Mouse (Mus musculus): ENCODE data around the gene Defb20.

Gene Defb20

DNA sequence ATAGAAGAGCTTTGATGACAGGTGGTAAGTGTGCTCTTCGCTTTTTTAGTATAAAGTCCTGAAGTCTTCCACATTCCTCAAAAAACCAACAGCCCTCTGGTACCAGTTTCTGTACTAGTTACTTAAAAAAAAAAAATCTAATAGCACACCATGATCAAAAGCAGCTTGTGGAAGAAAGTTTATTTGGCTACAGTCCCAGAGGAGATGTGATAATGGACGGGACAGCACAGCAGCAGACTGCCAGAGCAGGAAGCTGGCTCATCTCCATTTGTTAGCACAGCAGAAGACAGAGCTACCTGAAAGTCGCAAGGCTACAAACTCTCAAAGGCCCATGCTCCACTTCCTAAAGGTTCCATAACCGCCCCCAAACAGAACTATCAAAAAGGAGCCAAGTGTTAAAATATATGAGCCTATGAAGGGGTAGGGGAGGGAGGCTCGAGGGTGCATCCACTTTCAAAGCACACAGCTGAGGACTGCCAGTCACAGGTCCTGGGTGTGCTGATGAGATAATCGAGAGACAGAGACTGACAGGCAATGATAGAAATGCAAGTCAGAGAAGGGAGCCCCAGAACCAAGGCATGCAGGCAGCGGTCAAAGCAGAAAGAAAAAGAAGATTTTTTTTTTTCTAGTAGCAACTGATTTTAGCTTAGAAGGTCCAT is 23.5 kb downstream of the Defb20 start:
- DNase-seq, result no peak

- no peak for DNase-seq
These were observed 24.0 kb downstream of the Defb20 start for GRCm38 (mm10) chr2:152500863-152501229.

GRCm38 (mm10) chr2:152503950-152504349 is 27.1 kb downstream of the Defb20 start:
- no peak for DNase-seq

DNA sequence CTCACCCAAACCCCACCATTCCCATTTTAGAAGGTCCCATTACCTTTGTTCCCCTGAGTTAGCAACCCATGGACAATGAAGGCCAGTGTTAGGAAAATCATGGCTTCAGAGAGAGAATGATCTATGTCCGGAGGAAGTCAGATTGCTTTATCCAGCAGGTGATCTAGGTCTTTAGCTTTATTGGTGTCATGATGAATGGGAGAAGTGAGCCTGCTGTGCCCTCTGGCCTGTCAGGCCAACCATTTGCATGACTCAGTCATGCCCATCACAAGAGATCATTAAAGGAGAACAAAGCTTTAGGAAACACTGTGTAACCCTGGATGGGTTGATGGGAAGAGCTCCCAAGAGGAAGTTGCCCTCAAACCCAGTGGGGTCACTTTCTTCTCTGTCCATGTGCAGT is 34.7 kb downstream of the Defb20 start, which contains the start of gene Defb26:
Defb26 (minus strand) TSS at position 101 of the 400 bp plus-strand sequence.
- no peak for DNase-seq

DNA sequence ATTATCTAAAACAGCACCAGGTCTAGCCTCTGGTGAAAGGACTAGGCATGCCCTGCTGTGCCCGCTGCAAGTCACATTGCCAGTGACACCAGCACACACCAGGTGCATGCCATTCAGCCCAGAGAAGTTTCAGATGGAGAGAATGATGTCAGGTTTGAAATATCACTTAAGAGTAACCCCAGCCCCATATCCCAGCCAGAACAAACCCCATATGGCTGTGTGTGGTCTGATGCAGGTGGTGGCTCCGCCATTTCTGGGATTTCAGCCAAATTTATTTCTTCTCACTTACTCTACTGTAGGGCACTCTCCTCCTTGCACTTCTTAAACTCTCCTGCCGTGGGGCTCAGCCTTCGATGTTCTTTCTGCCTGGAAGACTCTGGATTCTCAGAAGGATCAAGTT is 39.2 kb downstream of the Defb20 start:
- no peak for DNase-seq

DNA sequence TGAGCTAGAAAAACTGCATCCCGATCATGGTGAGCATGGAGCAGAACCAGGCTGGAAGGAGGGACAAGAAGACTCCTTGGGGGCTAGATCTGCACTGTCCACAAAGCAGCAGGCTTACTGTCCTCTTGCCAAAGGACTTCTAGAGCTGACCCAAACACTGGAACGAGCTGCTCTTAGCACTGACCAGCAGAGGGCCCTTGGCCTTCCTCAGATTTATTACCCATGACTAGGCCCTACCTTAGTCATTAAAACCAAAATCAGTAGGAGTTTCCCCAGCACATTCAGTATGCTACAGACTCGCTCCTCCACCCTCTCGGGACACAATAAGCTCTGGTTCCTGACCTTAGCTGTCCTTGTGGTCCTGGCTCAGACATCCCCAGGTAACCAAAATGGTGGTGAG is 41.1 kb downstream of the Defb20 start, which contains the start of gene Defb28:
Defb28 (plus strand) TSS at position 275 of the 400 bp plus-strand sequence.
- no peak for DNase-seq

All from cerebellum, adult 9-10 months (tissue).